Mouse (Mus musculus) CH12.LX (cell line): ENCODE results near the gene Dzip1l.

Experiments used
- CHD2 ChIP-seq: IDR thresholded peaks from 2 replicates; pipeline ENCODE4 v1.6.1; 2011; ENCODE audit warnings: low read length, improper control_type of control experiment
- CTCF ChIP-seq, 2 experiments: IDR thresholded peaks in 1 of 2; conservative IDR thresholded peaks in 1 of 2; 2 replicates each; pipeline ENCODE4 v1.5.1; 2011 to 2012; ENCODE audit warnings: low read depth in 2 of 2, low read length in 2 of 2, improper control_type of control experiment in 1 of 2, inconsistent platforms in 1 of 2, mild to moderate bottlenecking in 1 of 2, moderate library complexity in 1 of 2
- E2F4 ChIP-seq: IDR thresholded peaks from 2 replicates; pipeline ENCODE4 v1.6.1; 2011; ENCODE audit warnings: low read depth, low read length, improper control_type of control experiment; ENCODE audit not compliant: insufficient replicate concordance
- ELF1 ChIP-seq: IDR thresholded peaks from 2 replicates; pipeline ENCODE4 v1.6.1; 2014; ENCODE audit warnings: low read depth, mild to moderate bottlenecking, inconsistent platforms, low read length, improper control_type of control experiment
- MAFK ChIP-seq: IDR thresholded peaks from 2 replicates; pipeline ENCODE4 v1.6.1; 2011; ENCODE audit warnings: low read length, improper control_type of control experiment; ENCODE audit not compliant: insufficient replicate concordance
- MAX ChIP-seq: IDR thresholded peaks from 2 replicates; pipeline ENCODE4 v1.6.1; 2011; ENCODE audit warnings: low read length, improper control_type of control experiment
- PAX5 ChIP-seq: IDR thresholded peaks from 2 replicates; pipeline ENCODE4 v1.6.1; 2012; ENCODE audit warnings: low read length, inconsistent platforms, mixed read lengths
- ZC3H11A ChIP-seq: IDR thresholded peaks from 2 replicates; pipeline ENCODE4 v1.6.1; 2012; ENCODE audit warnings: low read depth, mild to moderate bottlenecking, inconsistent platforms, low read length, improper control_type of control experiment

GRCm38 (mm10) chr9:99631781-99632180 lies 2.5 kb downstream of the Dzip1l start:
- TF ChIP-seq CTCF (conservative IDR thresholded peaks at IDR 0.05 in 1 of 2, IDR thresholded peaks at IDR 0.05 in 1 of 2; ENCODE audit: low read depth in 2 of 2, low read length in 2 of 2) (no peak), PAX5 (no peak), ELF1 (no peak), MAX (no peak), ZC3H11A (no peak), E2F4 (no peak), CHD2 (no peak), MAFK (no peak)
